Mouse (Mus musculus) lung, embryonic 14.5 days (tissue): Measurements from ENCODE around the gene P3h2. TPM values are rescaled to one million over a fixed set of nuclear protein-coding genes. Genes with fewer than 3 reads are reported as not detected.

Experiments
- ATAC-seq: fragments of 200-750 bp; cut with Nextera tagmentation; 2 replicates; pipeline ENCODE4 v1.8.0; 2017; ENCODE audit warnings: mild to moderate bottlenecking, moderate TSS enrichment, moderate library complexity; ENCODE audit not compliant: insufficient read depth
- DNase-seq: peaks from one replicate; pipeline ENCODE4 v3.0.0-alpha.2; 2015
- H3K27ac ChIP-seq: fragments of 300-500 bp; sonication (generic); 2 replicates; pipeline ENCODE4 v1.5.1; 2014; ENCODE audit warnings: low read depth, mild to moderate bottlenecking, moderate library complexity
- H3K27me3 ChIP-seq: fragments of 300-500 bp; sonication (generic); 2 replicates; pipeline ENCODE4 v1.6.1; 2014; ENCODE audit warnings: low read length, control low read depth; ENCODE audit not compliant: insufficient read depth
- H3K36me3 ChIP-seq: fragments of 300-500 bp; sonication (generic); 2 replicates; pipeline ENCODE4 v1.6.1; 2014; ENCODE audit warnings: control low read depth; ENCODE audit not compliant: insufficient read depth
- H3K4me1 ChIP-seq: fragments of 300-500 bp; sonication (generic); 2 replicates; pipeline ENCODE4 v1.6.1; 2014; ENCODE audit warnings: antibody characterized with exemption, control low read depth; ENCODE audit not compliant: insufficient read depth
- H3K4me2 ChIP-seq: fragments of 300-500 bp; sonication (generic); 2 replicates; pipeline ENCODE4 v1.6.1; 2014; ENCODE audit warnings: mild to moderate bottlenecking
- H3K4me3 ChIP-seq: fragments of 300-500 bp; sonication (generic); 2 replicates; pipeline ENCODE4 v1.5.1; 2014; ENCODE audit warnings: low read depth, low read length
- H3K9ac ChIP-seq: fragments of 300-500 bp; sonication (generic); 2 replicates; pipeline ENCODE4 v1.6.1; 2014
- H3K9me3 ChIP-seq: fragments of 300-500 bp; sonication (generic); 2 replicates; pipeline ENCODE4 v1.6.1; 2016; ENCODE audit warnings: low read depth, low read length, control low read depth
- CTCF ChIP-seq: IDR thresholded peaks from 2 replicates; pipeline ENCODE4 v1.5.1; 2016; ENCODE audit warnings: antibody characterized with exemption, low read depth
- WGBS: fragments of 180-500 bp; shearing (Covaris S2); extraction: QIAGEN DNeasy Blood & Tissue Kit; methylation state at CpG from one replicate; pipeline ENCODE4 v1.1.7; 2014; 5-methylcytosine and 5-hydroxymethylcytosine counted together
- polyA plus RNA-seq: library from polyadenylated mRNA; unstranded; fragments of >200 nt; fragmentation: Nextera tagmentation; extraction: Ambion mirVana; gene quantifications from 2 replicates; pipeline ENCODE4 v1.2.1, GENCODE M21; 2014

P3h2 gene
- polyA plus RNA-seq, 1 experiment from 2014 or later, result 9.1 TPM

DNA sequence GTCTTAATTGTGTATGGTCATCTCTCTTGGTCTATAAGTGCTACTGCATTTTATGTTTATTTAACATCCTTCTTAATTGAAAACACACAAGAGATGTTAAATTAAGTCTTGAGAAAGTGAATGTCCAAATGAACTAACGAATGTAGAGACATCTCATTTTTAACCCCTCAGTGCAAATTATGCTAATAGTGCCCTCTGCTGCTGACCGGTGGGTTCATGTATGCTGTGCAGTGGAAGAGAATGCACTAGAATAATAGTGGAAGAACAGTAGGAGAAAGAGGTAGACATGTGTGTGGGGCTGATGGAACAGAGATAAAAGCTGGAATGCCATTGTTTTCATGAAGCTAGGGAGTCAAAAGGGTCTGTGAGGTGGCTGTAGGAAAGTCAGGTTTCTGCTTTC is 153.6 kb downstream of the P3h2 start:
- Histone ChIP-seq H3K4me3 (no peak overlapping the region), H3K36me3 (no peaks in the 10 kb centered on the region), H3K4me2 (no peak overlapping the region), H3K9me3 (no peaks in the 10 kb centered on the region), H3K27ac (no peak overlapping the region), H3K9ac (no peak overlapping the region), H3K27me3 (no peaks in the 10 kb centered on the region), H3K4me1 (no peaks in the 10 kb centered on the region)
- ATAC-seq (peak; percentile 59; the same call in 1 of the 2 replicates), DNase-seq (peak; percentile 75)
- TF ChIP-seq CTCF, result peak; percentile 67
- WGBS, result 51% methylated on average over 2 of the region's 2 CpGs

DNA sequence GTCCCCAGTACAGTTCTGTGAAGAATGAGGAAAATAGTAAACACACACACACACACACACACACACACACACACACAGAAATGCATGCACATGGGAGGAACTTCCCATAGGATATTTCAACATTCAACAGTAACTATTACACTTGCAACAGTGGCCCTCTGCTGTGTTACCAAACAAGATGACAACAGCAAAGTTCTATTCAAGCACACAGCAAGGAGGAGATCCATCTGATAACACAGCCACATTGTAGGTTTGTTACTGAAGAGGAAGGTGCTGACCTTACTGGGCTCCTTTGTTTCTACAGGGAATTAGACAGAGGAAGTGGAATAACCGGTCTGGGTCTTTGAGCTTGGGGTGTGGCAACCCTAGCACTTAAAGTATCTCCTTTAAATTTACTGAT is 157.5 kb downstream of the P3h2 start:
- H3K4me3 ChIP-seq, result no peak overlapping the region
- no peak for TF ChIP-seq CTCF
- H3K27me3 ChIP-seq, result no peaks in the 10 kb centered on the region
- H3K27ac ChIP-seq, result no peak overlapping the region
- H3K4me2 ChIP-seq, result no peak overlapping the region
- ATAC-seq (no peak), DNase-seq (no peak)
- H3K9ac ChIP-seq, result no peak overlapping the region
- no peaks in the 10 kb centered on the region for H3K36me3 ChIP-seq
- H3K9me3 ChIP-seq, result no peaks in the 10 kb centered on the region
- WGBS, result 56% methylated on average over 1 of the region's 1 CpGs
- peaks cover 7% of the 10 kb centered on the region for H3K4me1 ChIP-seq

DNA sequence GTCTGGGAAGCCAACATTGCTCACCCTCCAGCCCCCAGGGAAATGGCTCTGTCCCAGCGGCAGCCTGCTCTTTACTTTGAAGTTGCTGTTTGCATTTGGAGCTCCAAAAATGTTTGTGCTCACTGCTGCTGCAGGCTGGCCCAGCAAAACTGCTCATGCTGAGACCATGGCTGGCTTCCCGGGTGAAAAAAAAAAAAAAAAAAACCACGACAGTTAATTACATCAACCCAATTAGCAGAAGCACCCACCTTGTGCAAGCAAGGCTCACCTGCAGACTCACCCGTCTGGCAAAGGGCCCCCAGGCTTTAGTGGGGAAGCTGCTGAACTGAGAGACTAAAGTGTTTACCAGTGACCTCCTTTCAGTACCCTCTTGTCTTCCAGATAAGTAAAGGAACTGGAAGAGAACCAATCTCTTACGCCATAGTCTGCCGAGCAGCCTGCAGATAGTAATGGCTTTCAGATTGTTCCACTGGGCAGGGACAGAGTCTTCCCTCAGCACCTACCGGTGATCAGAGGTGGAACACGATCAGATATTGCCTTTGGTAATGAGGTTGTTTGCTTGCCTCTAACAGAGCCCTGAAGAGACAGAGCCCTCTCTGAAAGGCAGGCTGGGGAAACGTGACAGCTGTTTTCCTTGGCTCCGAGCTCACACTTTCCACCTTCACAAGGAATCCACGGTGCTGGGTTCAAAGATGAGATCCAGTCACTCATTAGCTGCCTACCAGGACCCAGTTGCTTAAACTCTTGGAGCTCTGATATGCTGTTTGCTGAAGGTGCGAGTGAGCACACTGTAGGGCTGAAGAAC is 160.2 kb downstream of the P3h2 start:
- Histone ChIP-seq H3K4me3 (no peak overlapping the region), H3K27ac (peak overlapping the region; percentile 40; the same call in 1 of the 2 replicates), H3K4me1 (peaks cover 7% of the 10 kb centered on the region), H3K4me2 (peak overlapping the region; percentile 35), H3K9ac (no peak overlapping the region), H3K36me3 (no peaks in the 10 kb centered on the region), H3K27me3 (no peaks in the 10 kb centered on the region), H3K9me3 (no peaks in the 10 kb centered on the region)
- ATAC-seq (peak; percentile 83), DNase-seq (peak; percentile 79)
- WGBS, result 9% methylated on average over 12 of the region's 12 CpGs
- peak; percentile 35 for TF ChIP-seq CTCF

DNA sequence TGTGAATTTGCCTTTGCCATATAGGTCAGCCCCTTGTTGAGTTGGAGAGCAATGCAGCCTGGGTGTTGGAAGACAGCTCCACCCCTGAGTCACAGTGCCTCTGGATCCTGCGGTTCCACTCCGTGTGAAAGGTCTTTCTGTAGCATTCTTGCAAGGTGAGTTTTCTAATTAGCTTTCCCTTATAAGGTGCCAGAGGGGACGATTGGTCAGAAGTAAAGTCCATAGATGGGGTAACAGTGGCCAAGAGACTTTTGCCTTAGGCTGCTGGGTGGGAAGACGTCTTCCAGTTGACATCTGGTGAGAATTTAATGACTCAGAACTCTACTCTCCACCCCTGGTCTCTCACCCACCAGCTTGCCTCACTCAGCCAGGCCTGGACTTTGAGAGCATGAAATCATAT is 163.3 kb downstream of the P3h2 start:
- H3K36me3 ChIP-seq, result no peaks in the 10 kb centered on the region
- H3K27ac ChIP-seq, result no peak overlapping the region
- WGBS, result 67% methylated on average over 4 of the region's 4 CpGs
- DNase-seq, result no peak
- H3K9ac ChIP-seq, result no peak overlapping the region
- TF ChIP-seq CTCF, result no peak
- H3K27me3 ChIP-seq, result no peaks in the 10 kb centered on the region
- H3K4me2 ChIP-seq, result no peak overlapping the region
- ATAC-seq, result no peak
- H3K9me3 ChIP-seq, result no peaks in the 10 kb centered on the region
- peaks cover 7% of the 10 kb centered on the region for H3K4me1 ChIP-seq
- H3K4me3 ChIP-seq, result no peak overlapping the region

DNA sequence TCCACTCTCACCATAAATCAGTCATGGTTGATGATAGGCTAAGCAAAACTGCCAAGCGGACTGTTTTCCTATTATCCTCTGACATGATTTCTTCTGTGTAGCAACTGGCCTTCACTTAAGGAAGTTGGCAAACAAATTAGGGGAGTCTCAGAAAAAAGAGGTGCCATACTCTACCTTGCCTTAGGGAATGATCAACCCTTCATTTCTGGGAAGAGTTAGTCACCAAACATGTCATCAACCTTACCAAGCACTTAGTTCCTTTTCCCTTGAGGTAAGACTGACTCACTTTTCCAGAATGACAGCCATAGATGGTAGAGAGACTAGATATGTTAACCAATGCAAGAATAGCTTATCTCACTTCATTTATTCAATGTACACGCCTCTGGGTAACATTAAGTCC is 171.4 kb downstream of the P3h2 start:
- Histone ChIP-seq H3K27ac (no peak overlapping the region), H3K9me3 (no peaks in the 10 kb centered on the region), H3K4me3 (no peak overlapping the region), H3K9ac (no peak overlapping the region), H3K36me3 (no peaks in the 10 kb centered on the region), H3K4me1 (no peaks in the 10 kb centered on the region), H3K27me3 (no peaks in the 10 kb centered on the region), H3K4me2 (no peak overlapping the region)
- WGBS, result 78% methylated on average over 2 of the region's 2 CpGs
- DNase-seq, result no peak
- ATAC-seq, result no peak
- no peak for TF ChIP-seq CTCF

DNA sequence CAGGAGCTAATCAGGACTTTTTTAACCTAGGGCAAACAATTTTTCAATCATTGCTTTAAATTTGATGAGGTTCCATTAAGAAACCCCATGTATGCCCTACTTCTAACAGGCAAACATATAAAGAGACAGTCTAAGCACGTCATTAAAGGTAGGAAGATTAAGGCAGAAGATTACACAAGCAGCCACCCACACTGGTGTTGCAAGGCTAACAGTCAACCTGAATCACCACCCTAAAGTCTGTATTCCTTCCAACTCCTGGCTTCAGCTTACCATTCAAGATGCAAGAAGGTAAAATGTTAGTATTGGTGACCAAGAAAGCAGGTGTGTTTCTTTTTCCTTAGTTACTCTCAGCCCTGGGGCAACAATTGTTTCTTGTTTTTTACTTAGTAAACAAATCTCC is 193.4 kb downstream of the P3h2 start:
- no peak for ATAC-seq
- no peak overlapping the region for H3K4me2 ChIP-seq
- no peaks in the 10 kb centered on the region for H3K36me3 ChIP-seq
- no peaks in the 10 kb centered on the region for H3K9me3 ChIP-seq
- H3K4me1 ChIP-seq, result no peaks in the 10 kb centered on the region
- WGBS, result 58% methylated on average over 1 of the region's 1 CpGs
- DNase-seq, result no peak
- no peak overlapping the region for H3K4me3 ChIP-seq
- no peaks in the 10 kb centered on the region for H3K27me3 ChIP-seq
- no peak overlapping the region for H3K27ac ChIP-seq
- TF ChIP-seq CTCF, result no peak
- no peak overlapping the region for H3K9ac ChIP-seq
